Mouse (Mus musculus): Measurements from ENCODE around the gene Dnaaf5. TPM values are rescaled to one million over a fixed set of nuclear protein-coding genes. Genes with fewer than 3 reads are reported as not detected.

Gene Dnaaf5
- polyA plus RNA-seq, 1 experiment from 2014 or later, result 6.4 TPM

- peaks cover 59% of the 10 kb centered on the region for H3K36me3 ChIP-seq (ENCODE audit: control insufficient read depth, insufficient read depth, low read length)
- no peak overlapping the region for H3K27ac ChIP-seq (replicated peaks in 1 of 2; ENCODE audit: control insufficient read depth in 1 of 2, insufficient read depth in 1 of 2, low read depth in 2 of 2, low read length in 2 of 2)
- ATAC-seq (ENCODE audit: insufficient number of reproducible peaks, insufficient read depth, low FRiP score, low read depth), result no peak
- H3K9ac ChIP-seq (ENCODE audit: low read length), result no peak overlapping the region
- WGBS, result 89% methylated on average over 8 of the region's 8 CpGs
- H3K4me2 ChIP-seq (ENCODE audit: low read length), result no peak overlapping the region
- H3K27me3 ChIP-seq (ENCODE audit: control insufficient read depth, insufficient read depth, low read length), result no peaks in the 10 kb centered on the region
- H3K4me3 ChIP-seq (ENCODE audit: control insufficient read depth in 1 of 2, insufficient read depth in 1 of 2, low read depth in 1 of 2, low read length in 2 of 2), result no peak overlapping the region
- H3K4me1 ChIP-seq (ENCODE audit: control insufficient read depth in 2 of 2, insufficient read depth in 2 of 2, low read length in 2 of 2), result no peaks in the 10 kb centered on the region
- no peaks in the 10 kb centered on the region for H3K9me3 ChIP-seq (ENCODE audit: control insufficient read depth, low read length)
Measured at GRCm38 (mm10) chr5:139160899-139161298, 10.9 kb downstream of the Dnaaf5 start.

GRCm38 (mm10) chr5:139161632-139162031, 11.6 kb downstream of the Dnaaf5 start:
- whole genome bisulfite sequencing, result 71% methylated on average over 10 of the region's 10 CpGs
- ATAC-seq (ENCODE audit: insufficient number of reproducible peaks, insufficient read depth, low FRiP score, low read depth), result no peak

GRCm38 (mm10) chr5:139166781-139167361, 16.8 kb downstream of the Dnaaf5 start:
- Histone ChIP-seq H3K4me2 (ENCODE audit: low read length) (no peak overlapping the region), H3K9ac (ENCODE audit: low read length) (no peak overlapping the region), H3K4me1 (ENCODE audit: control insufficient read depth in 2 of 2, insufficient read depth in 2 of 2, low read length in 2 of 2) (peaks cover 0 to 9% of the 10 kb centered on the region in 2 experiments; a peak in 2 of 4 replicates), H3K27ac (replicated peaks in 1 of 2; ENCODE audit: control insufficient read depth in 1 of 2, insufficient read depth in 1 of 2, low read depth in 2 of 2, low read length in 2 of 2) (no peak overlapping the region; a peak in 1 of 4 replicates), H3K27me3 (ENCODE audit: control insufficient read depth, insufficient read depth, low read length) (no peaks in the 10 kb centered on the region), H3K36me3 (ENCODE audit: control insufficient read depth, insufficient read depth, low read length) (peaks cover 81% of the 10 kb centered on the region), H3K4me3 (ENCODE audit: control insufficient read depth in 1 of 2, insufficient read depth in 1 of 2, low read depth in 1 of 2, low read length in 2 of 2) (no peak overlapping the region), H3K9me3 (ENCODE audit: control insufficient read depth, low read length) (no peaks in the 10 kb centered on the region)
- WGBS, result 59% methylated on average over 6 of the region's 6 CpGs
- no peak for ATAC-seq (ENCODE audit: insufficient number of reproducible peaks, insufficient read depth, low FRiP score, low read depth)

More at GRCm38 (mm10) chr5:139161632-139162031, 11.6 kb downstream of the Dnaaf5 start:
- H3K4me1 ChIP-seq (ENCODE audit: control insufficient read depth in 2 of 2, insufficient read depth in 2 of 2, low read length in 2 of 2), result no peaks in the 10 kb centered on the region
- peaks cover 59% of the 10 kb centered on the region for H3K36me3 ChIP-seq (ENCODE audit: control insufficient read depth, insufficient read depth, low read length)
- no peak overlapping the region for H3K9ac ChIP-seq (ENCODE audit: low read length)
- no peak overlapping the region for H3K27ac ChIP-seq (replicated peaks in 1 of 2; ENCODE audit: control insufficient read depth in 1 of 2, insufficient read depth in 1 of 2, low read depth in 2 of 2, low read length in 2 of 2)
- no peak overlapping the region for H3K4me2 ChIP-seq (ENCODE audit: low read length)
- no peaks in the 10 kb centered on the region for H3K27me3 ChIP-seq (ENCODE audit: control insufficient read depth, insufficient read depth, low read length)
- no peaks in the 10 kb centered on the region for H3K9me3 ChIP-seq (ENCODE audit: control insufficient read depth, low read length)
- no peak overlapping the region for H3K4me3 ChIP-seq (ENCODE audit: control insufficient read depth in 1 of 2, insufficient read depth in 1 of 2, low read depth in 1 of 2, low read length in 2 of 2)

GRCm38 (mm10) chr5:139167548-139167947, 17.5 kb downstream of the Dnaaf5 start:
- Histone ChIP-seq H3K9me3 (ENCODE audit: control insufficient read depth, low read length) (no peaks in the 10 kb centered on the region), H3K27me3 (ENCODE audit: control insufficient read depth, insufficient read depth, low read length) (no peaks in the 10 kb centered on the region), H3K27ac (replicated peaks in 1 of 2; ENCODE audit: control insufficient read depth in 1 of 2, insufficient read depth in 1 of 2, low read depth in 2 of 2, low read length in 2 of 2) (no peak overlapping the region), H3K4me3 (ENCODE audit: control insufficient read depth in 1 of 2, insufficient read depth in 1 of 2, low read depth in 1 of 2, low read length in 2 of 2) (no peak overlapping the region), H3K4me2 (ENCODE audit: low read length) (no peak overlapping the region), H3K9ac (ENCODE audit: low read length) (no peak overlapping the region), H3K36me3 (ENCODE audit: control insufficient read depth, insufficient read depth, low read length) (peaks cover 80% of the 10 kb centered on the region), H3K4me1 (ENCODE audit: control insufficient read depth in 2 of 2, insufficient read depth in 2 of 2, low read length in 2 of 2) (peaks cover 0 to 9% of the 10 kb centered on the region in 2 experiments; a peak in 2 of 4 replicates)
- no peak for ATAC-seq (ENCODE audit: insufficient number of reproducible peaks, insufficient read depth, low FRiP score, low read depth)
- WGBS, result 27% methylated on average over 1 of the region's 1 CpGs

- H3K9me3 ChIP-seq (ENCODE audit: control insufficient read depth, low read length), result no peaks in the 10 kb centered on the region
- no peak overlapping the region for H3K4me2 ChIP-seq (ENCODE audit: low read length)
- H3K27ac ChIP-seq (replicated peaks in 1 of 2; ENCODE audit: control insufficient read depth in 1 of 2, insufficient read depth in 1 of 2, low read depth in 2 of 2, low read length in 2 of 2), result no peak overlapping the region
- H3K27me3 ChIP-seq (ENCODE audit: control insufficient read depth, insufficient read depth, low read length), result no peaks in the 10 kb centered on the region
- ATAC-seq (ENCODE audit: insufficient number of reproducible peaks, insufficient read depth, low FRiP score, low read depth), result no peak
- H3K4me1 ChIP-seq (ENCODE audit: control insufficient read depth in 2 of 2, insufficient read depth in 2 of 2, low read length in 2 of 2), result peaks cover 7 to 11% of the 10 kb centered on the region in 2 experiments
- H3K36me3 ChIP-seq (ENCODE audit: control insufficient read depth, insufficient read depth, low read length), result peaks cover 65% of the 10 kb centered on the region
- WGBS, result 86% methylated on average over 4 of the region's 4 CpGs
- H3K4me3 ChIP-seq (ENCODE audit: control insufficient read depth in 1 of 2, insufficient read depth in 1 of 2, low read depth in 1 of 2, low read length in 2 of 2), result no peak overlapping the region
- no peak overlapping the region for H3K9ac ChIP-seq (ENCODE audit: low read length)
Measured at GRCm38 (mm10) chr5:139171929-139172328, 21.9 kb downstream of the Dnaaf5 start.

- Histone ChIP-seq H3K27ac (replicated peaks in 1 of 2; ENCODE audit: control insufficient read depth in 1 of 2, insufficient read depth in 1 of 2, low read depth in 2 of 2, low read length in 2 of 2) (peak overlapping the region; percentile 21 to 51; a peak in 3 of 4 replicates), H3K9me3 (ENCODE audit: control insufficient read depth, low read length) (no peaks in the 10 kb centered on the region), H3K36me3 (ENCODE audit: control insufficient read depth, insufficient read depth, low read length) (peaks cover 69% of the 10 kb centered on the region), H3K4me3 (ENCODE audit: control insufficient read depth in 1 of 2, insufficient read depth in 1 of 2, low read depth in 1 of 2, low read length in 2 of 2) (no peak overlapping the region), H3K27me3 (ENCODE audit: control insufficient read depth, insufficient read depth, low read length) (no peaks in the 10 kb centered on the region), H3K4me2 (ENCODE audit: low read length) (no peak overlapping the region), H3K9ac (ENCODE audit: low read length) (no peak overlapping the region), H3K4me1 (ENCODE audit: control insufficient read depth in 2 of 2, insufficient read depth in 2 of 2, low read length in 2 of 2) (peaks cover 5 to 7% of the 10 kb centered on the region in 2 experiments)
- ATAC-seq (ENCODE audit: insufficient number of reproducible peaks, insufficient read depth, low FRiP score, low read depth), result no peak
- WGBS, result 62% methylated on average over 10 of the region's 10 CpGs
Measured at GRCm38 (mm10) chr5:139174141-139174540, 24.1 kb downstream of the Dnaaf5 start.

GRCm38 (mm10) chr5:139174556-139175547, 24.8 kb downstream of the Dnaaf5 start:
- Histone ChIP-seq H3K27ac (replicated peaks in 1 of 2; ENCODE audit: control insufficient read depth in 1 of 2, insufficient read depth in 1 of 2, low read depth in 2 of 2, low read length in 2 of 2) (peak overlapping the region; percentile 44 to 51; a peak in 3 of 4 replicates), H3K36me3 (ENCODE audit: control insufficient read depth, insufficient read depth, low read length) (peaks cover 71% of the 10 kb centered on the region), H3K4me1 (ENCODE audit: control insufficient read depth in 2 of 2, insufficient read depth in 2 of 2, low read length in 2 of 2) (peaks cover 5 to 7% of the 10 kb centered on the region in 2 experiments), H3K4me3 (ENCODE audit: control insufficient read depth in 1 of 2, insufficient read depth in 1 of 2, low read depth in 1 of 2, low read length in 2 of 2) (no peak overlapping the region), H3K4me2 (ENCODE audit: low read length) (no peak overlapping the region), H3K9me3 (ENCODE audit: control insufficient read depth, low read length) (no peaks in the 10 kb centered on the region), H3K9ac (ENCODE audit: low read length) (no peak overlapping the region), H3K27me3 (ENCODE audit: control insufficient read depth, insufficient read depth, low read length) (no peaks in the 10 kb centered on the region)
- ATAC-seq (ENCODE audit: insufficient number of reproducible peaks, insufficient read depth, low FRiP score, low read depth), result peak; percentile 33; the same call in 1 of the 2 replicates
- WGBS, result 62% methylated on average over 10 of the region's 10 CpGs
